Mouse (Mus musculus): ENCODE measurements around the gene Pkn3.
A peak's percentile ranks its signal among the peaks of the same experiment; 100 is the strongest.
"Not testable (repeated sequence)": the region's sequence is repeated elsewhere in the genome, so short reads cannot be mapped to it uniquely, and the experiment has no call there.

Gene Pkn3

DNA sequence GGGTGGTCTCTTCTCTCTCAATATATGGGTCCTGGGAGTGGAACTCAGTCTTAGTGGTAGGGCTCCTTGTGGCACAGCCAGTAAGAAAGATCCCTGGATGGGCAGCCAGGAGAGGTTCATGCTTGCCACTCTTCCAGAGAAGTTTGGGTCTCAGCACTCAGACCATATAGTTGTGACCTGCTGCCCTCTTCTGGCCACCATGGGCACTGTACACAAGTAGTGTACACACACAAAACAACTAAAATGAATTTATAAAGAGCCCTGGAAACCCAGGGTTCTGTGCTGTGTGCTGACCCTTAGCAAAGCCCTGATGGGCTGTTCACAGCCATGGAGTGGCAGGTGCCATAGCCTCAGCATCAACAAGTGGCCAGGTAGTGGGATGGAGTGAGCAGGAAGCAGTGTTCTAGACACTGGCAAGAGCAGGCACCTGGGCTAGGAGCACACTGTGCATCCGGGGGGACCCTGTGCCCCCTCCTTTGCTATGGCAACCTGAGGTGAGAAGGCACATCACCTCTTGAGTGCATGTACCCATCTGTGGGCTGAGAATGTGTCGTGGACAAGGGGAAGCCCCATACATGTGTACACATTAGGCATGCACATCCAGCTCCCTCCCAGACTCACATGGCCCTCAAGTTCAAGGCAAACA, 18.5 kb downstream of the Pkn3 start:
- DNase-seq (ENCODE audit: low read depth), result peak; percentile 75

DNA sequence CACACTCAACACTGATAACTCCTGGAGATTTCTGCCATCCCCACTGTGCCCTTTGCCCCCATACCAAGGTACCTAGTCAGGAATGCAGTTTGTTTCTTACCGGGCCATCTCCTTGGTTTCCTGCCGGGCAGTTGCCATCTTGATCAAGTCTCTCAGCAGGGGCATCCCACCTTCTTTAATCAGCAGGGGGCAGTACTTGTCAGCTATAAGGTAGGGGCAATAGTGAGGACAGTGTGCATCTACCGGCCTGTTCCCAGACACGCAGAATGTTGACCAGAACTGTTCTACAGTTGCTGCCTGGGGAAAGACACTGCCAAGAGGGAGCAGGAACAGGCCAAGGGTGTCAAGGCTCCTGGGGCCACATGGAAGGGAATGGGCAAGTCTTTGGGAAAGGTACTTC, 22.7 kb downstream of the Pkn3 start:
- DNase-seq (ENCODE audit: low read depth), result peak; percentile 42

DNA sequence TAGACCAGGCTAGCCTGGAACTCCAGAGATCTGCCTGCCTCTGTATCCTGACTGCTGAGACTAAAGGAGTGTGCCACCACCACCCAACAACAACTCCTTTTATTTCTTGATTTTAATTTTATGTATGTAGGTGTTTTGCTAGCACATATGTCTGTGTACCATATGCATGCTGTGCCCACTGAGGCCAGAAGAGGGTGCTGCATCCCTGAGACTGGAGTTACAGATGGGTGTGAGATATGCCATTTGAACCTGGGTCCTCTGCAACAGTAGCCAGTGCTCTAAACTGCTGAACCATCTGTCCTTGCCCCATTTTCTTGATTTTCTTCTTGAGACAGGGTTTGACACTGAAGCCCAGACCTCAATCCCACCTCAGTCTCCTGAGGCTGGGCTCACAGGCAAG, 28.9 kb downstream of the Pkn3 start:
- DNase-seq (ENCODE audit: low read depth), result peak; percentile 79

DNA sequence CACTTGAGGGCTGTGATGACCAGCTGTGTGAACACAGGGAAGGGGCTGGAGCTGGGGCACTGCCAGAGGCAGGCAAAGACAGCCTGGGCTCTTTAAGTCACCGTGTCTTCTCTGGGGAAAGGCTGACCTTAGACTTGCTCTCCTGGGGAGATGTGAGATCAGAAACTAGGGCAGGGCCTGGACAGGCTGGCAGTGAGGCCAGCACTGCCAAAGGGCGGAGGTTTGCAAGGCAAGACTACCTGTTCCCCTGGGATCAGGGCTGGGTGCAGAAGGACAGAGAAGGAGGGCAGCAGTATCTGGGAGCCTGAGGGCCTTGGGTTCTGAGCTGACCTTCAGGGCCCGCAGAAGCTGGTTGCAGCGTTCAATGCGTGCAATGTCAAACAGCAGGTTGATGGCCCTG, 30.2 kb downstream of the Pkn3 start:
- no peak for DNase-seq (ENCODE audit: low read depth)

DNA sequence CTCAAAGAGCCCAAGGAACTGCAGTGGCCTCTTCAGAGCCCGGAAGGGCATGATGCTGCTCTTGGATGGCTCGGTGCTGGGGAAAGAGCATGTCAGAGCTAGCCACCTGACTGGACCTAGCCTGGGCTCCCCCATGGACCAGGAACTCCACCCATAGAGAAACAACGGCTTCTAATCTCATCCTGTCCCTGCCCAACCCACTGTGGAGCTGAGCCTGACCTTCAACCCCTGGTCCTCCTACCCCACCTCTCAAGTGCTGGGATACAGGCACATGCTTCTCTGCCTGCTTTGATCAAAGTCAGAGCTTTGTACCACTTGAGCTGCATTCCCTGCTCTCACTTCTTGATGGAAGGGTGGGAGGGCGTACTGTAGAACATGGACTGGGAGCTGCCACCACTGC, 30.8 kb downstream of the Pkn3 start:
- no peak for DNase-seq (ENCODE audit: low read depth)

DNA sequence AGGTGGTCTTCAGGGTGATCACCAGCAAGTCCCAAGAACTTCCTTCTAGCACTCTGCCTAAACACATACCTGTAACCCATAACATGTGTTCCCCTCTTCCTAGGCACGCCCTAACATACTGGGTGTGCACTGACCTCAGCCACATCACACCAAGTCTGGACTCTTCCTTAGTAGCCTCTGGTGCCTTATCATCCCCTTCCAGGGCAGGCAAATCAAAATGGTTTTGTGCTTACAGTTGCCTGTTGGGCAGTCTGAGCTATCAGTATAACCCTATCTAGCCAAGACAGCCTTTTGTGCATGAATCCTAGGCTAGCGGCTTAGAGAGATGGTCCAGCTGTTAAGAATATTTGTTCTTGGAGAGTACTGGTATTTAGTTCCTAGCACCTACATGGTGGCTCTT, 34.0 kb downstream of the Pkn3 start:
- no peak for DNase-seq (ENCODE audit: low read depth)

DNA sequence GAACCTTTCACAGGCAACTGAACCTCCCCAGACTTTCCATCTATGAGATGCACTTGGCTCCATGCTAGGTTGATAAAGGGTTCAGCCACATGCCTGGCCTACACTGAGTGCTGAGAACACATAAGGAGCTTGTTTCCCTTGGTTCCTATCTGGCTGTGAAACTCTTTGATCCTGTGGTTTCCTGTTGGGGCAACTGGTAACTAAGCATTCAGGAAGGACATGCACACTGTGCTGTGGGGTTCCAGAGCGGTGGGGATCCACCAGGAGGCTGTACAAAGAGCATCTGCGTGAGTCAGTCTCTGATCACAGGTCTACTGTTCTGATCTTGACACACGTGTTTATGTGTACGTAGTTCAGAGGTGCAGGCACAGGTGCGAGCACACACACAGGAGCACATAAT, 35.1 kb downstream of the Pkn3 start:
- DNase-seq (ENCODE audit: low read depth), result no peak

DNA sequence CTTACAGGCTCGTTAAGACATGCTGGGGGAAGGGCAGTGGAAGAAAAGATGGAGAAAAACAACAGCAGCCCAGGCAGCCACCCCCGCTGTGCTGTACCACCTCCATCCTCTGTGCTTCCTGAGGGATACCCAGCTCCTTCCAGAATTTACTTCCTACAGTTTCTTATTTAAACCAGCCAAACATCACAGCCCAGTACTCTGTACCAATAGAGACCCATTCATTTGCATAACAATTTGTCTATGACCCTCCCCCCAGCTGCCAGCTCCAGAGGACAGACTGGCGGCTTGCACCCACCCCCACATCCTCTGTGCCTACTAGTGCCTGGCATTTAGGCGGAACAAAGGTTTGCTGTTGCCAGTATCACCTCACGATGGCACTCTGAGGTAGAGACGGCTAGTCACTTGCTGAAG, 42.2 kb downstream of the Pkn3 start:
- no peak for DNase-seq (ENCODE audit: low read depth)

DNA sequence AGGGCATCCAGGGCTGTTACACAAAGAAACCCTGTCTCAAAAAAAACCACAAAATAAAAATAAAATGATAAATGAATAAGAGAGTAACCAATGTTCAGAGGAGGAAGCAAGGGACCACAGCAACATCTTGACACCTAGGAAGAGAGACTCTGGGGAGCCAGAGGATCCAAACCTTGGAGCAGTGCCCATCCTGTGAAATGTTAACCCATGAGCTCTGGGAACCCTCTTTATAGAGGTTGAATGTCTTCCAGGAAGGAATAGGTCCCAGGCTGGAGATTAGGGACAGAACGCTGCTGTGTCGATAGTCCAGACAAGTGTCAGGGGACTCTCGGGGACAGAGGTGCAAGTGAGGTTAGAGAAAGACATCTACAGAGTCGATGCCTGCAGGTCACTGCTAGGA, 42.8 kb downstream of the Pkn3 start:
- DNase-seq (ENCODE audit: low read depth), result no peak

DNA sequence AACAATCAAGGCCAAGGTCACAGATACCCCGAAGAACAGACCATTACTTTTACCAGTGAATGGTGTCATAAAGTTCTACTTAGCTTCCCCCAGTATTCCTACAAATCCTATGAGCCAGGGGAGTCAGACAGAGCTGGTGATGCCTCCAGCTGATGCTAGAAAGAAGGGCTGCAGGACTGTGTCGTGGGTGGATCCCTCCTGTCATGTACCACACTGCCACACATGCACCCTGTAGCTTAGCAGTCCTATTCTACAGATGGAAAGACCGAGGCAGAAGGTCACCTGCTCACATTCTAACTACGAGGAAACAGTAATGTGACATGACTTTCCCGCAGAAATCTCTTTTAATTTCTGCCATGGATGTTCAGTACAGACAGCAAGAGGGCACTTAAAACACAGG, 45.3 kb downstream of the Pkn3 start:
- no peak for DNase-seq (ENCODE audit: low read depth)

DNA sequence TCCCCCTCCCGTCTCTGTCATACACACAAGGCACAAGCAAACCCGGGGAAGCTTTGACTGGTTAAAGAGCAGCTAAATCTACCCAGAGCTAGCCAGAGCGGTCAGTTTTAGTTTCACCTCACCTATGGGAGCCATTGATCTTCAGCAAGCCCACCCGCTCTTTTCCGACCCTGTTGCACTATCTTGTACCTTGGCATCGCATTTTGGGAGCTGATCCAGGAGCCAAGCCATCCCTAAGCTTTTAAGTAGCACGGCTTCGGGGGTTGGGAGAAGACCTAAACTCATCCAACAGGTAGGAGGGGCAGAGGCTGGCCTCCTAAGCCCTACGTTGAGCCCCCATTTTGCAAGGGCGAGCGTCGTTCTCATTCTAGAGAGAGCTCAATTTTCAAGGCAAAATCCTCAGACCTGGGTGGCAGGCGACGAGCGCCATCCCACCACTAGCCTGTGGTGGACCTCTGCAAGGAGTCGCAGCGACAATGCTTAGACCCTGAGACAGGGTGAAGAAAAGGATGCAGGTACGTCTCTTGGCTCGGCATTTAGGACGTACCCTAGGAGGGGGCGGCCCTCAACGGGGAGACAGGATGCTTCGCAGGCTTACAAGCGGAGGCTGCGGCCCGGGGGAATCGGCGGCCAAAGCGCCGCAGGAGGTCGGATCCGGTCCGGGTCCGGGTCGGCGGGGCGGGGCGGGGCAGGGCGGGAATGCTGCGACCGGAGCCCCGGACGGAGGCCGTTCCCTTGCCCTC, 46.4 kb downstream of the Pkn3 start:
- no peak for DNase-seq (ENCODE audit: low read depth)

DNA sequence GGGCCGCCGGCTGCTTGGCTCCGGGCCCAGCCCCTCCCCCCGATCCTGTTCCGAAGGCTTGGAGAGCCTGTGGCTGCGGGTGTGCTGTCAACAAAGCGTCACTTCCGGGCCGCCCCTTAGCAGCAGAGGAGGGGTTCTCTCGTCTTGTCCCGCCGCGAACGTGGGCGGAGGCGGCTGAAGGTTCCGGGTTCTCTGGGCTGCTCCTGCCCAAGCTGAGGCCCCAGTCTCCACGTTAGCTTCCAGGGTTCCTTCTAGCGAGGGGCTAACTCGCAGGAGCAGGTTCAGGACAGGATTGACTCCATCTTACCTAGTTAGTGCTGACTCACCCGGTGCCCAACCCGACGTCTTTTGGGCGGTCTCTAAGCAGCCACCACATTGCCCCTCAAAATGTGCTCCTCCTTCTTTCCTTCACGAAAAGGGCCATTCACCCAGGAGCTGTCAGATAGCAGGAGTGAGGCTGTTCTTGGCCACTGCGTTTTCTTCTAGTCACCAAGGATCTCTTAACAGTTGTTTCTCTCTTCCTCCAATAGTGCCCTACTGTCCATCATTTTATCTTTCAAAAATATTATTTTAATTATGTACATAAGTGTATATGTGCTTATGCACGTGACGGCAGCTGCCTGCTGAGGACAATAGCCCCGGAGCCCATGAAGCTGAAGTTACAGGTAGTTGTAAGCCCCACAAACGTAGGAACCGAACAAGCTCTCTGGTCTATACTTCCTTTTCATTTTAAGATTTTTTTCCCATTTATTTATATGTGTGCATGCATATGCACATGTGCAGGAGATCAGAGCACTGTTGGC, 47.2 kb downstream of the Pkn3 start, which contains the start of gene Zer1:
TSS of gene Zer1 (minus strand) at position 114 of the 803 bp plus-strand sequence.
- peak; percentile 97 for DNase-seq (ENCODE audit: low read depth)

DNA sequence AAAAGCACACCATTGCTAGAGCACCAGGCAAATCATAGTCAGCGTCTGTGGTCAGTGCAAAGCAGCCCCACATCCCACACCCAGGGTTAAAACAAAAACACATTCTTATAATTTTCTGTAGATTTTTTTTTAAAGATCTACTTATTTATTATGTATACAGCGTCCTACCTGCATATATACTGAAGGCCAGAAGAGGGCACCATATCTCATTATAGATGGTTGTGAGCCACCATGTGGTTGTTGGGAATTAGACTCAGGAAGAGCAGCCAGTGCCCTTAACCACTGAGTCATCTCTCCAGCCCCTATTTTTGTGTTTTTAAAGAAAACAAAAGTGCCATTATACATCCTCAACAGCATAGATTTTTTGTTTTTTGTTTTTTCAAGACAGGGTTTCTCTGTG, 51.3 kb downstream of the Pkn3 start:
- peak; percentile 78 for DNase-seq (ENCODE audit: low read depth)

DNA sequence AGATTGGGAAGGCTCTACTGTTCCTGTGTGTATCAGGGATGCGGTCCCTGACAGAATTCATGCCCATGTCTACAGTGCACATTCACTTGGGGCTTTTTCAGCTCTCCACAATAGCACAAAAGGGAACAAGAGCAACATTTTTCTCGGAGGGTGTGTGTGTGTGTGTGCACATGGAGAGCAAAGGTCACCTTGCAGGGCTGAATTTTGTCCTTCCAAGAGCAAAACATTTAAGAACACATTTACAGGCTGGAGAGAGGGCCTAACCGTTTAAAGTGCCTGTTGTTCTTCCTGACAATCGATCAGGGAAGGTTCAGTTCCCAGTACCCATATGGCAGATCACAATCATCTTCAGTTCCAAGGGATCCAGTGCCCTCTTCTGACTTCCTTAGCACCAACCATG, 52.7 kb downstream of the Pkn3 start:
- DNase-seq (ENCODE audit: low read depth), result no peak

DNA sequence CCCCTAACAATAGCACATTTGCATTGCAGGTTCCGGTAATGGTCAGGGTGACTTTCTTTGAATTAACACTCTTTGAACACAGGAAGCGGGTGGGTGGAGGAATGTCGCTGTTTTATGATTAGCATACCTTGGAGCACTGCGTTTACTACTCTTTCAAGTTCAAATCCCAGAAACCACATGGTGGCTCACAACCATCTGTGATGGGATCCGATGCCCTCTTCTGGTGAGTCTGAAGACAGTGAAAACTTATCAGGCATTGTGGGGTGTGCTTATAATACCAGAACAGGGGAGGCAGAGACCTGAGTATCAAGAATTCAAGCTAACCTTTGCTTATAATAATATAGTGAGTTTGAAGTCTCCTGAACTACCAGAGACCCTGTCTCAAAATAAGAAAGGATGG, 53.8 kb downstream of the Pkn3 start:
- DNase-seq (ENCODE audit: low read depth), result not testable (repeated sequence)

DNA sequence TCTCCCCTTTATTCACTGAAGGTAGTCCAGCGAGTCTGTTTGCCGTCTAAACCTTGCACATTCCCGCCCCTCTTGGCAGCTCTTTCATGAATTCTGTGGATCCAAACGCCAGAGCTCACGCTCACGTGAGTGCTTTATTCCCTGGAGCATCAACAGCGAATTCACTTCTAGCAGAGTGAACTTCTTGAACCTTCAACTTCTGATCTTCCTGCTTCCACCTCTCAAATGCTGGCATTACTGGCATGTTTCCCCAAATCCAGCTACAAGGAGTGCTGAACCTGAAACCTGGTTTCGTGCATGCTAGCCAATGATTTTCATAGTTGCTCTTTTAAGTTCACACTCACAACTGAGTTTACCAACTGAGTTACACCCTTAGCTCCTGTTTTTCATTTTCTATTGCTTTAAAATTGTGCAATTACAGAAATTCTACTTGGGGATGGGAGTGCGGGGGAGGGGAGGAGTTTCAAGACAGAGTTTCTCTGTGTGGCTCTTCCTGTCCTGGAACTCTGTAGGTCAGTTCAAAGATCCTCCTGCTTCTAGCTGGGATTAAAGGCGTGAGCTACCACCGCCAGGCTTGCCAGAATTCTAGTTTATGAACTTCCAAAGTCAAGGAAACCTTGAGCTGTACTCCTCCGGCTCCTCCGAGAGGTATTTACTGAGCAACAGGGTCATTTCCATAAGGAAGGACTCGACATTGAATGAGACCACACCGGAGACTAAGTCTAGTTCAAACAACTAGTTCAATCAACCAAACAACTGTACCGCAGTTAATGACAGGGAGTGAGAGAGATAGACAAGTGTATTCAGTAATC, 55.5 kb downstream of the Pkn3 start:
- peak; percentile 94 for DNase-seq (ENCODE audit: low read depth)

DNA sequence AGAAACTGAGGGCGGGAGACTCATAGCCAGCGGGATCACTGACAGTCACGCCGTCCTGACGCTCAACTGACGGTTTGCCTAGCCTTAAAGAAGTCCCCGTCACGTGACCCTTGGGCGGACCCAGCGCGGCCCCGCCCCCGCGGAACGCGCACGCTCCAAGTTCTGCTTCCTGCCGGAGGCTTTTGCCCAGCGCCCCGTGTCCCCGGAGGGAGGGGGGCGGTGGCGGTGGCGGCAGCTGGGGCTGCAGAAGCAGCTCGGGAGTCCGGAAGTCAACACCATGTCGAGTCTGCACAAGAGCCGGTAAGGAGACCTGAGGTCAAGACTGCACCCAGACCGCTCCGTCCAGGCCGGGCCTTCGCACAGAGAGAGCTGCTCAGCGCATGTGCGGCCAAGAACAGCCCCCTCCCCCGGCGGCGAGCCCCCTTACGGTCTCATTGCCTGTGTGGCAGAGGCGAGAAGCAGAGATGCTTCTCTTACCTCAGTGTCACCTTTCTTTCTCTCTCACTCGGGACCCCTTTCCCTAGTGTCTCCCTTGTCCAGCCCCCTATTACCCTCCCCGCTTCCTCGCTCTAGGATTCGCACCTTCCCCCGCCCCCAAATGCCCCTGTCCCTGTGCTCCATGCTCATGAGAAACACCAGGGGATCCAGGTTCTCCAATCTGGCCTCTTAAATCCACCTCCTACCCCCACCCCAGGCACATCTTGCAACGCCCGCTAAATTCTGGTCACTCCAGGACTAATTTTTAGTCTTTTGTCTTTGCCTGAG, 56.3 kb downstream of the Pkn3 start, which contains the start of gene Tbc1d13:
TSS of gene Tbc1d13 (plus strand) at position 134 of the 765 bp plus-strand sequence.
- DNase-seq (ENCODE audit: low read depth), result peak; percentile 98

DNA sequence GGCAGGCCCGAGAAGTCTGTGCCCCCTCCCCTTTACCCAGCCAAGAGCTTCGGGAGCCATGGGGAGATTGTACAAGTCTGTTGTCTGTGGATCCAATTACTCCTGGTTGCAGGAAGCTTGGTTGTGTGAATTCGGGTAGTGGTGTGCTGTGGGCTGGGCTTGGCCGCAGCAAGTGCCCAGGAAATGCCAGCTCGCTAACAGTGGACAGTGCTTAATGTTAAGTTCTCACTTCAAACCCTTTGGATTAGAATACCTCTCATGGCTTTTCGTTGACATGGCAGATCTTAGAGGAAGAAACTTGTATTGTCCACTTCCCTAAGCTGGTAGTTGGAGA, 56.9 kb downstream of the Pkn3 start:
- peak; percentile 31 for DNase-seq (ENCODE audit: low read depth)

DNA sequence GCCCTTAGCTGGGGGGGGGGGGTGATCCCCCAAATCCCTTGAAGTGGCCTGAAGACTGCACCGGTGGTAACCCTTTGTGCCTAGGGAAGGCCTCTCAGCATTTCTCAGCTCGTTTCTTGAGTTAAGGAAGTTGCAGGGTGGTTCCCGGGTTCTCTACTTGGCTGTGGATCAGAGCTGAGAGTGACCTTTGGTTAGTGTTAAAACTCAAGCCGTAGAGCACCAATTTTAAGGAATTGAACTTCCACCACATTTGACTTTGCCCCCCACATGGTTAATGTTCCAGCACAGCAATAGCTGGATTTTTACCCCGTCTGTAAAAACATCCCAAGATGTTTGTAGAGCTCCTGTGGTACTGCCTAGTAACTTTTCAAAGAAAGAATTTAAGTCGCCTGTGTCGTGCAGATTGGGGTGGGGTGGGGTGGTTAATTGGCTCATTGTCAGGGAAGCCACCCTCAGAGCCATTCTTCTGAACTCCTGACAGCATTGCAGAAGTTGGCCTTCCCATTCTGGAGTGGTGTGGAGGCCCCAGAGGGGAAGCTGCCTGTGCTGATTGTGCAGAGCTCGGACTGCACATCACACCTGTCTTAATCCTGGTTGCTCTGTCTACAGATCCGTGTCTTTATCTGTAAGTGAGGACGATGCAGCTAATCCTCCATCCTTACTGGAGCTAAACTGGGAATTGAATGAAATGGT, 57.6 kb downstream of the Pkn3 start:
- DNase-seq (ENCODE audit: low read depth), result no peak

DNA sequence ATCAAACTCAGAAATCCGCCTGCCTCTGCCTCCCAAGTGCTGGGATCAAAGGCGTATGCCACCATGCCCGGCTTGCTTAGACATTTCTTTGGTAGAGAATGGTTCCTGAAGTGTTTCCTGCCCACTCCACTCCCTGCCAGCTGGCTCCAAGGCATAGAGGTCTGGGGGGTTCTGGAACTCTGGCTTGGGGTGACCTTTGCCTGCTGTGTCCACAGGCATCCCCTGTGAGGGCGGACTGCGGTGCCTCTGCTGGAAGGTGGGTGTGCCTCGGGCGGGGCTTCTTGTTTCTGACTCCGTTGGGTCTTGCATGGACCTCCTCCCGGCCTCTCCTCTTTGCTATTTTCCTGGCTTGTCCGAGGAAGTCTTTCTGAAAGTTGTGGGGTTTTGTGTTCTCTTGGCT, 59.0 kb downstream of the Pkn3 start:
- no peak for DNase-seq (ENCODE audit: low read depth)

DNA sequence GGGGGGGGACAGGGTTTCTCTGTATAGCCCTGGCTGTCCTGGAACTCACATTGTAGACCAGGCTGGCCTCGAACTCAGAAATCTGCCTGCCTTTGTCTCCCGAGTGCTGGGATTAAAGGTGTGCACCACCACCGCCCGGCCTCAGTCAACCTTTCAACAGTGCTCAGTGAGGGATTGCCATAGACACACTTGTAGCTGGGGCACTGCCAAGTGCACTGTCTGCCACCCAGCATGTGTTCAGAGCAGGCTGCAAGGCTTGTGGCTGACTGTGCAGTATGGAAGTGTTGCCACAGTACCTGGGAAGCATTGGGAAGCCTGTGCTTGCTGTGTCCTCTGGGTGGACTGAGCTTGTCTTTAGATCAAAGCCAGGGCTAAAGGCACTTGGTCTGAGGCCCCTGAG, 62.5 kb downstream of the Pkn3 start:
- not testable (repeated sequence) for DNase-seq (ENCODE audit: low read depth)
